24 mouse cellular contexts compared by ENCODE assay signal in the genomic region with DNA sequence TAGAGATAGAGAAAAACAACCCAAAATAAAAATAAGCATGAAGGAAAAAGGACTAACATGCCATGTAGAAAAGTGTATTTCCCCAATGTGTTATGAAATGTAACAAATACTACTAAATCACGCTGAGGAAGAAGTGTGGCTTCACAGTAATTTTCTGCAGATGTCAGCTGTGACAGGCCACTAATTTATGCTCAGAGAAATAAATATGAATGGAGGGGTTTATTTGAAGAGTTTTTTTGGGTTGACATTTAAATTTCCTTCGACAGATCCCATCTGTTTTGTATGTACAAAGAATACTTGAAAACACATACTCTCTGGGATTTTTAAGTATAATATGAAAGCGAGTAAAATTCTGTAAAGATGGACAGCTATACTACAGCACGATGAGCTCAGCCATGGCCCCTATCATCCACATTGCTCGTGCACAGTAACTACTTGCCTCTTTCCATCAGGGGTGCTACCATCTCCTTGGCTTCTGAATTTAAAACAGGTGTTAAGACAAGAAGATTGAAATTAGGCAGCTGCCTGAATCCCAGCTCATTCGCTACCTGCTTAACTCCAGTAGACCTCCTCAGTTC.
"Had no signal": no experiment of that assay in that cellular context is flagged by ENCODE, and none has a peak within 500 bp of the region (broad histone marks: within the 10 kb centered on the region; RNA-seq: fewer than 3 reads in every experiment).

No protein-coding gene starts in this region.

- H3K9me3 ChIP-seq: limb, embryonic 12.5 days; limb, embryonic 15.5 days; lung, embryonic 15.5 days; megakaryocyte, embryonic 14.5 days; neural tube, embryonic 12.5 days; neural tube, embryonic 15.5 days had no signal

- H3K4me3 ChIP-seq: layer of hippocampus, adult 2 months; limb, embryonic 12.5 days; limb, embryonic 15.5 days; lung, embryonic 15.5 days; megakaryocyte, embryonic 14.5 days; neural tube, embryonic 12.5 days; neural tube, embryonic 15.5 days had no signal

- H3K27me3 ChIP-seq: limb, embryonic 12.5 days; limb, embryonic 15.5 days; lung, embryonic 15.5 days; megakaryocyte, embryonic 14.5 days; neural tube, embryonic 12.5 days; neural tube, embryonic 15.5 days had no signal

- H3K9ac ChIP-seq: limb, embryonic 12.5 days; limb, embryonic 15.5 days; liver, embryonic 14.5 days; lung, embryonic 15.5 days; neural tube, embryonic 12.5 days; neural tube, embryonic 15.5 days had no signal

- H3K4me1 ChIP-seq: limb, embryonic 12.5 days; limb, embryonic 15.5 days; lung, embryonic 15.5 days; megakaryocyte, embryonic 14.5 days; neural tube, embryonic 12.5 days; neural tube, embryonic 15.5 days had no signal

- H3K4me2 ChIP-seq: limb, embryonic 12.5 days; limb, embryonic 15.5 days; liver, embryonic 11.5 days; lung, embryonic 15.5 days; midbrain, embryonic 11.5 days; neural tube, embryonic 12.5 days; neural tube, embryonic 15.5 days had no signal

- H3K27ac ChIP-seq: layer of hippocampus, adult 2 months; limb, embryonic 12.5 days; limb, embryonic 15.5 days; liver, embryonic 14.5 days; lung, embryonic 15.5 days; neural tube, embryonic 12.5 days; neural tube, embryonic 15.5 days; stomach, postnatal 0 days had no signal

- DNase-seq: kidney, adult 9 months; kidney, postnatal 25 days; layer of hippocampus, adult 9-11 months; layer of hippocampus, postnatal 36 days; left cerebral cortex, postnatal 4 days; lung, adult 18-20 months; lung, postnatal 10 days; lung, postnatal 36 days; midbrain, embryonic 14.5 days; right cerebral cortex, adult 18-20 months; right cerebral cortex, postnatal 14 days; right cerebral cortex, postnatal 4 days; thymus, postnatal 25 days had no signal

- H3K36me3 ChIP-seq: limb, embryonic 12.5 days; limb, embryonic 15.5 days; lung, embryonic 15.5 days; neural tube, embryonic 12.5 days; neural tube, embryonic 15.5 days had no signal
